Mouse (Mus musculus) hindbrain, embryonic 16.5 days (tissue): ENCODE measurements at regions not wholly inside any gene's neighbourhood (a gene's known extent, or its start where the extent isn't known, plus 50 kb on each side); places are given as distances from the start of the nearest gene placed in this dataset.

Experiments used
- ATAC-seq: fragments of 200-750 bp; cut with Nextera tagmentation; 2 replicates; pipeline ENCODE4 v1.8.0; 2017; ENCODE audit warnings: moderate TSS enrichment, moderate library complexity
- H3K27ac ChIP-seq: fragments of 300-500 bp; sonication (generic); 2 replicates; pipeline ENCODE4 v1.5.1; 2014; ENCODE audit warnings: low read depth, mild to moderate bottlenecking, control low read depth, low read length, moderate library complexity
- H3K27me3 ChIP-seq: fragments of 300-500 bp; sonication (generic); replicated peaks from 2 replicates; pipeline ENCODE4 v1.6.1; 2014; ENCODE audit warnings: low read length; ENCODE audit not compliant: control insufficient read depth, insufficient read depth
- H3K36me3 ChIP-seq: fragments of 300-500 bp; sonication (generic); 2 replicates; pipeline ENCODE4 v1.6.1; 2014; ENCODE audit warnings: mild to moderate bottlenecking, low read length, moderate library complexity, mixed read lengths; ENCODE audit not compliant: control insufficient read depth, insufficient read depth
- H3K4me1 ChIP-seq: fragments of 300-500 bp; sonication (generic); 2 replicates; pipeline ENCODE4 v1.6.1; 2014; ENCODE audit warnings: low read depth, low read length; ENCODE audit not compliant: control insufficient read depth, insufficient read depth
- H3K4me2 ChIP-seq: fragments of 300-500 bp; sonication (generic); 2 replicates; pipeline ENCODE4 v1.6.1; 2014; ENCODE audit warnings: mild to moderate bottlenecking, low read length, control low read depth, moderate library complexity
- H3K4me3 ChIP-seq: fragments of 300-500 bp; sonication (generic); 2 replicates; pipeline ENCODE4 v1.5.1; 2014; ENCODE audit warnings: mild to moderate bottlenecking, low read length, control low read depth, moderate library complexity
- H3K9ac ChIP-seq: fragments of 300-500 bp; sonication (generic); 2 replicates; pipeline ENCODE4 v1.6.1; 2014; ENCODE audit warnings: low read depth, mild to moderate bottlenecking, control low read depth, low read length, moderate library complexity
- H3K9me3 ChIP-seq: fragments of 300-500 bp; sonication (generic); 2 replicates; pipeline ENCODE4 v1.6.1; 2014; ENCODE audit warnings: mild to moderate bottlenecking, low read length, moderate library complexity; ENCODE audit not compliant: control insufficient read depth
- WGBS: fragments of 180-500 bp; shearing (Covaris S2); extraction: QIAGEN DNeasy Blood & Tissue Kit; methylation state at CpG from one replicate; pipeline ENCODE4 v1.1.7; 2014; 5-methylcytosine and 5-hydroxymethylcytosine counted together

GRCm38 (mm10) chr7:111301791-111302488, 219.1 kb upstream of the Eif4g2 start:
- WGBS, result 32% methylated on average over 16 of the region's 16 CpGs
- Histone ChIP-seq H3K4me2 (no peak overlapping the region), H3K9ac (peak overlapping the region; percentile 36; the same call in 1 of the 2 replicates), H3K27ac (peak overlapping the region; percentile 5), H3K27me3 (no peaks in the 10 kb centered on the region; the same call in 1 of the 2 replicates), H3K9me3 (no peaks in the 10 kb centered on the region), H3K36me3 (no peaks in the 10 kb centered on the region), H3K4me3 (no peak overlapping the region), H3K4me1 (peaks cover 7% of the 10 kb centered on the region)
- peak; percentile 48 for ATAC-seq

- no peak overlapping the region for H3K27ac ChIP-seq
- H3K9ac ChIP-seq, result no peak overlapping the region
- no peaks in the 10 kb centered on the region; the same call in 1 of the 2 replicates for H3K27me3 ChIP-seq
- WGBS, result 45% methylated on average over 9 of the region's 9 CpGs
- no peak for ATAC-seq
- peaks cover 6% of the 10 kb centered on the region for H3K4me1 ChIP-seq
- H3K4me3 ChIP-seq, result no peak overlapping the region
- H3K9me3 ChIP-seq, result no peaks in the 10 kb centered on the region
- no peaks in the 10 kb centered on the region for H3K36me3 ChIP-seq
- H3K4me2 ChIP-seq, result no peak overlapping the region
Observed at GRCm38 (mm10) chr7:111297174-111297902, 214.5 kb upstream of the Eif4g2 start.

- H3K36me3 ChIP-seq, result no peaks in the 10 kb centered on the region
- H3K27ac ChIP-seq, result no peak overlapping the region
- H3K4me2 ChIP-seq, result no peak overlapping the region
- H3K4me3 ChIP-seq, result no peak overlapping the region
- H3K4me1 ChIP-seq, result peaks cover 10% of the 10 kb centered on the region
- no peak overlapping the region for H3K9ac ChIP-seq
- no peaks in the 10 kb centered on the region for H3K9me3 ChIP-seq
- no peaks in the 10 kb centered on the region for H3K27me3 ChIP-seq
- WGBS, result 23% methylated on average over 13 of the region's 13 CpGs
- no peak; the same call in 1 of the 2 replicates for ATAC-seq
Observed at GRCm38 (mm10) chr7:111283411-111283955, 200.7 kb upstream of the Eif4g2 start.

GRCm38 (mm10) chr7:111282314-111282713, 199.5 kb upstream of the Eif4g2 start:
- H3K9ac ChIP-seq, result no peak overlapping the region
- no peak overlapping the region for H3K27ac ChIP-seq
- no peak overlapping the region for H3K4me2 ChIP-seq
- H3K4me3 ChIP-seq, result no peak overlapping the region
- 38% methylated on average over 8 of the region's 8 CpGs for WGBS
- ATAC-seq, result no peak
- H3K27me3 ChIP-seq, result no peaks in the 10 kb centered on the region
- peaks cover 10% of the 10 kb centered on the region for H3K4me1 ChIP-seq
- no peaks in the 10 kb centered on the region for H3K9me3 ChIP-seq
- H3K36me3 ChIP-seq, result no peaks in the 10 kb centered on the region

GRCm38 (mm10) chr7:111277703-111278102, 194.9 kb upstream of the Eif4g2 start:
- Histone ChIP-seq H3K4me3 (no peak overlapping the region), H3K36me3 (no peaks in the 10 kb centered on the region), H3K27me3 (no peaks in the 10 kb centered on the region), H3K9ac (no peak overlapping the region), H3K4me1 (peaks cover 4% of the 10 kb centered on the region), H3K9me3 (no peaks in the 10 kb centered on the region), H3K4me2 (no peak overlapping the region), H3K27ac (no peak overlapping the region)
- ATAC-seq, result no peak
- 89% methylated on average over 3 of the region's 3 CpGs for WGBS

- no peak overlapping the region for H3K4me2 ChIP-seq
- H3K9ac ChIP-seq, result no peak overlapping the region
- WGBS, result 92% methylated on average over 5 of the region's 5 CpGs
- H3K36me3 ChIP-seq, result no peaks in the 10 kb centered on the region
- no peaks in the 10 kb centered on the region for H3K4me1 ChIP-seq
- H3K9me3 ChIP-seq, result no peaks in the 10 kb centered on the region
- no peak overlapping the region for H3K27ac ChIP-seq
- no peak for ATAC-seq
- H3K4me3 ChIP-seq, result no peak overlapping the region
- H3K27me3 ChIP-seq, result no peaks in the 10 kb centered on the region
Observed at GRCm38 (mm10) chr7:111273839-111274238, 191.0 kb upstream of the Eif4g2 start.

GRCm38 (mm10) chr7:111270874-111271273, 188.0 kb upstream of the Eif4g2 start:
- H3K36me3 ChIP-seq, result no peaks in the 10 kb centered on the region
- ATAC-seq, result no peak
- no peaks in the 10 kb centered on the region for H3K27me3 ChIP-seq
- WGBS, result 81% methylated on average over 4 of the region's 4 CpGs
- H3K27ac ChIP-seq, result no peak overlapping the region
- H3K4me2 ChIP-seq, result no peak overlapping the region
- no peaks in the 10 kb centered on the region for H3K9me3 ChIP-seq
- H3K9ac ChIP-seq, result no peak overlapping the region
- H3K4me1 ChIP-seq, result no peaks in the 10 kb centered on the region
- no peak overlapping the region for H3K4me3 ChIP-seq

- Histone ChIP-seq H3K4me3 (no peak overlapping the region), H3K9me3 (no peaks in the 10 kb centered on the region), H3K36me3 (no peaks in the 10 kb centered on the region), H3K27ac (no peak overlapping the region), H3K9ac (no peak overlapping the region), H3K4me2 (no peak overlapping the region), H3K4me1 (no peaks in the 10 kb centered on the region), H3K27me3 (no peaks in the 10 kb centered on the region)
- ATAC-seq, result no peak
- 96% methylated on average over 2 of the region's 2 CpGs for WGBS
Observed at GRCm38 (mm10) chr7:111268197-111268596, 185.4 kb upstream of the Eif4g2 start.

- Histone ChIP-seq H3K4me2 (no peak overlapping the region), H3K9ac (no peak overlapping the region), H3K27me3 (no peaks in the 10 kb centered on the region), H3K4me3 (no peak overlapping the region), H3K27ac (no peak overlapping the region), H3K9me3 (no peaks in the 10 kb centered on the region), H3K4me1 (no peaks in the 10 kb centered on the region), H3K36me3 (no peaks in the 10 kb centered on the region)
- ATAC-seq, result no peak
- 89% methylated on average over 1 of the region's 1 CpGs for WGBS
Observed at GRCm38 (mm10) chr7:111263302-111263701, 180.5 kb upstream of the Eif4g2 start.
